Mouse (Mus musculus) myocyte (in vitro differentiated cells): ENCODE measurements around the gene Comp. TPM values are rescaled to one million over a fixed set of nuclear protein-coding genes. Genes with fewer than 3 reads are reported as not detected.

Experiments used
- H3K27me3 ChIP-seq: one replicate; pipeline ENCODE4 v1.6.1; 2011; ENCODE audit not compliant: control insufficient read depth, insufficient read depth, insufficient read length
- H3K36me3 ChIP-seq: one replicate; pipeline ENCODE4 v1.6.1; 2011; ENCODE audit not compliant: control insufficient read depth, insufficient read depth
- H3K4me2 ChIP-seq: one replicate; pipeline ENCODE4 v1.6.1; 2011; ENCODE audit warnings: low read depth, control low read depth
- H3K4me3 ChIP-seq: one replicate; pipeline ENCODE4 v1.5.1; 2011; ENCODE audit warnings: mild to moderate bottlenecking, control low read depth, moderate library complexity
- H3K79me2 ChIP-seq: one replicate; pipeline ENCODE4 v1.6.1; 2011; ENCODE audit not compliant: control insufficient read depth, insufficient read depth
- H3ac ChIP-seq: one replicate; pipeline ENCODE4 v1.6.1; 2011; ENCODE audit not compliant: control insufficient read depth, insufficient read length
- CEBPB ChIP-seq: IDR thresholded peaks from 2 replicates; pipeline ENCODE4 v1.6.1; 2011; ENCODE audit warnings: mild to moderate bottlenecking, moderate library complexity; ENCODE audit not compliant: poor library complexity, insufficient read depth, severe bottlenecking
- E2F4 ChIP-seq: IDR thresholded peaks from one replicate; pipeline ENCODE4 v1.6.1; 2011; ENCODE audit warnings: mild to moderate bottlenecking, control low read depth, moderate library complexity; ENCODE audit not compliant: insufficient read depth
- MAX ChIP-seq: IDR thresholded peaks from one replicate; pipeline ENCODE4 v1.6.1; 2011; ENCODE audit warnings: low read depth, mild to moderate bottlenecking, control low read depth
- MYOD1 ChIP-seq, 3 experiments: IDR thresholded peaks; one replicate each; pipeline ENCODE4 v1.6.1; 2011; ENCODE audit warnings: control low read depth in 2 of 3, low read depth in 2 of 3, mild to moderate bottlenecking in 2 of 3, moderate library complexity in 1 of 3; ENCODE audit not compliant: insufficient read length in 2 of 3, control insufficient read depth in 1 of 3
- MYOG ChIP-seq, 3 experiments: IDR thresholded peaks; one replicate each; pipeline ENCODE4 v1.6.1; 2011; ENCODE audit warnings: control low read depth in 2 of 3, low read depth in 2 of 3, mild to moderate bottlenecking in 2 of 3; ENCODE audit not compliant: insufficient read length in 2 of 3, control insufficient read depth in 1 of 3, insufficient read depth in 1 of 3
- POLR2A ChIP-seq: IDR thresholded peaks from one replicate; pipeline ENCODE4 v1.6.1; 2011; ENCODE audit warnings: low read depth, mild to moderate bottlenecking, control low read depth, moderate library complexity; ENCODE audit not compliant: insufficient read length
- POLR2AphosphoS2 ChIP-seq: IDR thresholded peaks from one replicate; pipeline ENCODE4 v1.6.1; 2011; ENCODE audit warnings: low read depth, control low read depth; ENCODE audit not compliant: insufficient read length
- REST ChIP-seq: IDR thresholded peaks from one replicate; pipeline ENCODE4 v1.6.1; 2011; ENCODE audit warnings: mild to moderate bottlenecking, control low read depth, moderate library complexity; ENCODE audit not compliant: insufficient read depth, insufficient read length
- SRF ChIP-seq: IDR thresholded peaks from one replicate; pipeline ENCODE4 v1.6.1; 2011; ENCODE audit warnings: low read depth; ENCODE audit not compliant: control insufficient read depth, insufficient read length
- TCF12 ChIP-seq: IDR thresholded peaks from one replicate; pipeline ENCODE4 v1.6.1; 2011; ENCODE audit warnings: mild to moderate bottlenecking, control low read depth; ENCODE audit not compliant: poor library complexity, insufficient read depth, severe bottlenecking
- TCF3 ChIP-seq: IDR thresholded peaks from one replicate; pipeline ENCODE4 v1.6.1; 2011; ENCODE audit warnings: low read depth, control low read depth; ENCODE audit not compliant: insufficient read length
- USF1 ChIP-seq: IDR thresholded peaks from one replicate; pipeline ENCODE4 v1.6.1; 2011; ENCODE audit warnings: low read depth, mild to moderate bottlenecking, control low read depth, moderate library complexity
- polyA plus RNA-seq: library from polyadenylated mRNA; unstranded; fragments of >200 nt; fragmentation: generic; extraction: Trizol; gene quantifications from one replicate; pipeline ENCODE4 v1.2.1, GENCODE M21; 2012; ENCODE audit warnings: missing spikeins

Gene Comp
- polyA plus RNA-seq, 1 experiment, result 0.05 TPM

GRCm38 (mm10) chr8:70329835-70330740 lies 43.3 kb upstream of the Comp start:
- Histone ChIP-seq H3K79me2 (no peaks in the 10 kb centered on the region), H3K27me3 (no peaks in the 10 kb centered on the region), H3K4me3 (no peak overlapping the region), H3K4me2 (no peak overlapping the region), H3K36me3 (peaks cover 17% of the 10 kb centered on the region), H3ac (no peak overlapping the region)
- TF ChIP-seq POLR2AphosphoS2, result peak; percentile 65
- no peak for TF ChIP-seq MYOD1 (IDR thresholded peaks at IDR 0.05; ENCODE audit: control insufficient read depth in 1 of 3, insufficient read length in 2 of 3, low read depth in 2 of 3)

DNA sequence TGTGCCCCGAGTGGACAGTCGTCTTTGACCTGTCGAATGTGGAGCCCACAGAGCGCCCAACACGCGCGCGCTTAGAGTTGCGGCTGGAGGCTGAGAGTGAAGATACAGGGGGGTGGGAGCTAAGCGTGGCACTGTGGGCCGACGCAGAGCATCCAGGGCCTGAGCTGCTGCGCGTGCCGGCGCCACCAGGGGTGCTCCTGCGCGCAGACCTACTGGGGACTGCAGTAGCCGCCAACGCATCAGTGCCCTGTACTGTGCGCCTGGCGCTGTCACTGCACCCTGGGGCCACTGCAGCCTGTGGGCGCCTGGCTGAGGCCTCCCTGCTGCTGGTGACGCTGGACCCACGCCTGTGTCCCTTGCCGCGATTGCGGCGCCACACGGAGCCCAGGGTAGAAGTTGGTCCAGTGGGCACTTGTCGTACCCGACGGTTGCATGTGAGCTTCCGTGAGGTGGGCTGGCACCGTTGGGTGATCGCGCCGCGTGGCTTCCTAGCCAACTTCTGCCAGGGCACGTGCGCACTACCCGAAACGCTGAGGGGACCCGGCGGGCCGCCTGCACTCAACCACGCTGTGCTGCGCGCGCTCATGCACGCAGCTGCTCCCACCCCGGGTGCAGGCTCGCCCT lies 42.5 kb upstream of the Comp start:
- no peak overlapping the region for H3K4me3 ChIP-seq

GRCm38 (mm10) chr8:70331526-70331925 lies 41.8 kb upstream of the Comp start:
- H3K36me3 ChIP-seq, result peaks cover 29% of the 10 kb centered on the region
- no peak overlapping the region for H3K4me2 ChIP-seq
- H3K4me3 ChIP-seq, result no peak overlapping the region
- H3ac ChIP-seq, result no peak overlapping the region
- no peaks in the 10 kb centered on the region for H3K27me3 ChIP-seq
- TF ChIP-seq MYOG (IDR thresholded peaks at IDR 0.05; ENCODE audit: control insufficient read depth in 1 of 3, insufficient read depth in 1 of 3, insufficient read length in 2 of 3, low read depth in 2 of 3) (no peak), TCF3 (no peak), POLR2A (no peak), TCF12 (no peak), REST (no peak), POLR2AphosphoS2 (no peak), SRF (no peak), MAX (no peak), E2F4 (no peak), CEBPB (no peak), MYOD1 (IDR thresholded peaks at IDR 0.05; ENCODE audit: control insufficient read depth in 1 of 3, insufficient read length in 2 of 3, low read depth in 2 of 3) (no peak), USF1 (no peak)
- no peaks in the 10 kb centered on the region for H3K79me2 ChIP-seq

More for the DNA sequence above, 42.5 kb upstream of the Comp start:
- Histone ChIP-seq H3K27me3 (no peaks in the 10 kb centered on the region), H3K79me2 (no peaks in the 10 kb centered on the region), H3K4me2 (no peak overlapping the region), H3ac (no peak overlapping the region), H3K36me3 (peaks cover 23% of the 10 kb centered on the region)
- TF ChIP-seq TCF12 (no peak), CEBPB (no peak), MYOD1 (IDR thresholded peaks at IDR 0.05; ENCODE audit: control insufficient read depth in 1 of 3, insufficient read length in 2 of 3, low read depth in 2 of 3) (no peak), POLR2A (peak; percentile 30), MAX (no peak), TCF3 (no peak), SRF (no peak), USF1 (no peak), E2F4 (no peak), MYOG (IDR thresholded peaks at IDR 0.05; ENCODE audit: control insufficient read depth in 1 of 3, insufficient read depth in 1 of 3, insufficient read length in 2 of 3, low read depth in 2 of 3) (peak in 1 of 3 experiments; percentile 3), REST (no peak), POLR2AphosphoS2 (peak; percentile 71)

- Histone ChIP-seq H3K4me3 (no peak overlapping the region), H3ac (no peak overlapping the region), H3K79me2 (no peaks in the 10 kb centered on the region), H3K27me3 (no peaks in the 10 kb centered on the region), H3K36me3 (peaks cover 32% of the 10 kb centered on the region), H3K4me2 (no peak overlapping the region)
- TF ChIP-seq MAX (no peak), MYOD1 (IDR thresholded peaks at IDR 0.05; ENCODE audit: control insufficient read depth in 1 of 3, insufficient read length in 2 of 3, low read depth in 2 of 3) (no peak), POLR2A (no peak), SRF (no peak), REST (no peak), TCF3 (no peak), CEBPB (no peak), E2F4 (no peak), MYOG (IDR thresholded peaks at IDR 0.05; ENCODE audit: control insufficient read depth in 1 of 3, insufficient read depth in 1 of 3, insufficient read length in 2 of 3, low read depth in 2 of 3) (no peak), POLR2AphosphoS2 (no peak), USF1 (no peak), TCF12 (no peak)
Measured at GRCm38 (mm10) chr8:70332070-70332877, 41.1 kb upstream of the Comp start.
